Mouse (Mus musculus) heart, postnatal 0 days (tissue): ENCODE results near the gene Plekhh1. TPM values are rescaled to one million over a fixed set of nuclear protein-coding genes. Genes with fewer than 3 reads are reported as not detected.
A peak's percentile ranks its signal among the peaks of the same experiment; 100 is the strongest.

Experiments
- ATAC-seq: fragments of 200-750 bp; cut with Nextera tagmentation; 2 replicates; pipeline ENCODE4 v1.8.0; 2017; ENCODE audit warnings: low read depth, moderate number of reproducible peaks, moderate library complexity; ENCODE audit not compliant: insufficient read depth
- DNase-seq: peaks from one replicate; pipeline ENCODE4 v3.0.0-alpha.2; 2016; ENCODE audit warnings: low spot score
- H3K27ac ChIP-seq: fragments of 300-500 bp; sonication (generic); 2 replicates; pipeline ENCODE4 v1.5.1; 2014; ENCODE audit warnings: low read depth, mild to moderate bottlenecking
- H3K27me3 ChIP-seq: fragments of 300-500 bp; sonication (generic); 2 replicates; pipeline ENCODE4 v1.6.1; 2014; ENCODE audit warnings: low read length, mixed read lengths; ENCODE audit not compliant: control insufficient read depth, insufficient read depth
- H3K36me3 ChIP-seq: fragments of 300-500 bp; sonication (generic); replicated peaks from 2 replicates; pipeline ENCODE4 v1.6.1; 2014; ENCODE audit warnings: low read length, mixed read lengths; ENCODE audit not compliant: control insufficient read depth, insufficient read depth
- H3K4me1 ChIP-seq: fragments of 300-500 bp; sonication (generic); 2 replicates; pipeline ENCODE4 v1.6.1; 2014; ENCODE audit warnings: antibody characterized with exemption; ENCODE audit not compliant: control insufficient read depth, insufficient read depth
- H3K4me2 ChIP-seq: fragments of 300-500 bp; sonication (generic); 2 replicates; pipeline ENCODE4 v1.6.1; 2014; ENCODE audit warnings: low read depth, mild to moderate bottlenecking, low read length, moderate library complexity
- H3K4me3 ChIP-seq: fragments of 300-500 bp; sonication (generic); 2 replicates; pipeline ENCODE4 v1.5.1; 2014; ENCODE audit warnings: low read depth, low read length
- H3K9ac ChIP-seq: fragments of 300-500 bp; sonication (generic); replicated peaks from 2 replicates; pipeline ENCODE4 v1.6.1; 2014; ENCODE audit warnings: low read depth, low read length, mixed read lengths
- H3K9me3 ChIP-seq: fragments of 300-500 bp; sonication (generic); replicated peaks from 2 replicates; pipeline ENCODE4 v1.6.1; 2016; ENCODE audit warnings: low read length; ENCODE audit not compliant: control insufficient read depth
- CTCF ChIP-seq: IDR thresholded peaks from 2 replicates; pipeline ENCODE4 v1.5.1; 2016; ENCODE audit warnings: antibody characterized with exemption, control low read depth, low read depth
- EP300 ChIP-seq: IDR thresholded peaks from 2 replicates; pipeline ENCODE4 v1.6.1; 2016; ENCODE audit warnings: antibody characterized with exemption, low read depth
- WGBS: fragments of 180-500 bp; shearing (Covaris S2); extraction: QIAGEN DNeasy Blood & Tissue Kit; methylation state at CpG from one replicate; pipeline ENCODE4 v1.1.7; 2014; 5-methylcytosine and 5-hydroxymethylcytosine counted together
- polyA plus RNA-seq: library from polyadenylated mRNA; unstranded; fragments of >200 nt; fragmentation: Nextera tagmentation; extraction: Ambion mirVana; gene quantifications from 2 replicates; pipeline ENCODE4 v1.2.1, GENCODE M21; 2015
- total RNA-seq: library from RNA; depleted of rRNA; stranded (reverse); fragments of >200 nt; gene quantifications from 2 replicates; pipeline ENCODE4 v1.2.3, GENCODE M21; 2014; ENCODE audit warnings: low replicate concordance

Plekhh1 gene
- total and polyA plus RNA-seq, 2 experiments from 2014 or later, result 4.0 to 15.0 TPM

GRCm38 (mm10) chr12:79046171-79046570 lies 17.2 kb downstream of the Plekhh1 start:
- Histone ChIP-seq H3K4me3 (no peak overlapping the region), H3K9me3 (no peaks in the 10 kb centered on the region), H3K4me1 (peaks cover 30% of the 10 kb centered on the region), H3K4me2 (no peak overlapping the region), H3K27ac (no peak overlapping the region), H3K9ac (no peak overlapping the region), H3K27me3 (peaks cover 36% of the 10 kb centered on the region), H3K36me3 (peaks cover 5% of the 10 kb centered on the region; the same call in 1 of the 2 replicates)
- no peak for DNase-seq
- 54% methylated on average over 6 of the region's 6 CpGs for WGBS
- TF ChIP-seq CTCF (no peak), EP300 (no peak)
- ATAC-seq, result no peak

- H3K27me3 ChIP-seq, result peaks cover 26% of the 10 kb centered on the region
- H3K9me3 ChIP-seq, result no peaks in the 10 kb centered on the region
- no peak overlapping the region for H3K4me3 ChIP-seq
- peaks cover 35% of the 10 kb centered on the region for H3K4me1 ChIP-seq
- no peak overlapping the region for H3K9ac ChIP-seq
- WGBS, result 88% methylated on average over 7 of the region's 7 CpGs
- no peak for TF ChIP-seq EP300
- no peak for TF ChIP-seq CTCF
- H3K36me3 ChIP-seq, result no peaks in the 10 kb centered on the region
- H3K27ac ChIP-seq, result no peak overlapping the region
- DNase-seq, result no peak
- no peak overlapping the region for H3K4me2 ChIP-seq
- ATAC-seq, result no peak
These were observed 18.2 kb downstream of the Plekhh1 start for GRCm38 (mm10) chr12:79047203-79047602.

- Histone ChIP-seq H3K36me3 (no peaks in the 10 kb centered on the region), H3K27me3 (peaks cover 13% of the 10 kb centered on the region), H3K9me3 (no peaks in the 10 kb centered on the region), H3K4me3 (no peak overlapping the region), H3K4me1 (peaks cover 35% of the 10 kb centered on the region), H3K27ac (peak overlapping the region; percentile 60), H3K4me2 (no peak overlapping the region), H3K9ac (no peak overlapping the region)
- TF ChIP-seq CTCF (no peak), EP300 (peak; percentile 98)
- DNase-seq (peak; percentile 85), ATAC-seq (peak; percentile 82)
- 36% methylated on average over 1 of the region's 1 CpGs for WGBS
These were observed 19.9 kb downstream of the Plekhh1 start for GRCm38 (mm10) chr12:79048898-79049297.

- TF ChIP-seq EP300 (no peak), CTCF (no peak)
- DNase-seq (no peak), ATAC-seq (no peak)
- H3K9ac ChIP-seq, result no peak overlapping the region
- H3K36me3 ChIP-seq, result peaks cover 7% of the 10 kb centered on the region; the same call in 1 of the 2 replicates
- H3K9me3 ChIP-seq, result no peaks in the 10 kb centered on the region
- no peak overlapping the region for H3K27ac ChIP-seq
- H3K4me3 ChIP-seq, result no peak overlapping the region
- H3K4me1 ChIP-seq, result peaks cover 37% of the 10 kb centered on the region
- peaks cover 13% of the 10 kb centered on the region for H3K27me3 ChIP-seq
- WGBS, result 79% methylated on average over 2 of the region's 2 CpGs
- H3K4me2 ChIP-seq, result no peak overlapping the region
These were observed 20.8 kb downstream of the Plekhh1 start for GRCm38 (mm10) chr12:79049807-79050206.

GRCm38 (mm10) chr12:79050545-79051212 lies 21.7 kb downstream of the Plekhh1 start:
- TF ChIP-seq EP300 (no peak), CTCF (no peak)
- Histone ChIP-seq H3K27ac (no peak overlapping the region), H3K9me3 (no peaks in the 10 kb centered on the region), H3K9ac (no peak overlapping the region), H3K4me3 (no peak overlapping the region), H3K4me1 (peaks cover 36% of the 10 kb centered on the region), H3K4me2 (no peak overlapping the region), H3K36me3 (peaks cover 7% of the 10 kb centered on the region; the same call in 1 of the 2 replicates), H3K27me3 (peaks cover 13% of the 10 kb centered on the region)
- ATAC-seq, result no peak
- WGBS, result 36% methylated on average over 3 of the region's 3 CpGs
- DNase-seq, result peak; percentile 47

GRCm38 (mm10) chr12:79052073-79052472 lies 23.1 kb downstream of the Plekhh1 start:
- ATAC-seq (no peak), DNase-seq (no peak)
- no peak overlapping the region for H3K4me2 ChIP-seq

More at GRCm38 (mm10) chr12:79052073-79052472, 23.1 kb downstream of the Plekhh1 start:
- Histone ChIP-seq H3K4me1 (peaks cover 30% of the 10 kb centered on the region), H3K9ac (no peak overlapping the region), H3K4me3 (no peak overlapping the region), H3K9me3 (no peaks in the 10 kb centered on the region), H3K36me3 (peaks cover 7% of the 10 kb centered on the region; the same call in 1 of the 2 replicates), H3K27me3 (peaks cover 4% of the 10 kb centered on the region; the same call in 1 of the 2 replicates), H3K27ac (no peak overlapping the region)
- no peak for TF ChIP-seq EP300
- TF ChIP-seq CTCF, result no peak
- 74% methylated on average over 2 of the region's 2 CpGs for WGBS
